Mouse (Mus musculus): ENCODE measurements at regions not wholly inside any gene's neighbourhood (a gene's known extent, or its start where the extent isn't known, plus 50 kb on each side); places are given as distances from the start of the nearest gene placed in this dataset.

DNA sequence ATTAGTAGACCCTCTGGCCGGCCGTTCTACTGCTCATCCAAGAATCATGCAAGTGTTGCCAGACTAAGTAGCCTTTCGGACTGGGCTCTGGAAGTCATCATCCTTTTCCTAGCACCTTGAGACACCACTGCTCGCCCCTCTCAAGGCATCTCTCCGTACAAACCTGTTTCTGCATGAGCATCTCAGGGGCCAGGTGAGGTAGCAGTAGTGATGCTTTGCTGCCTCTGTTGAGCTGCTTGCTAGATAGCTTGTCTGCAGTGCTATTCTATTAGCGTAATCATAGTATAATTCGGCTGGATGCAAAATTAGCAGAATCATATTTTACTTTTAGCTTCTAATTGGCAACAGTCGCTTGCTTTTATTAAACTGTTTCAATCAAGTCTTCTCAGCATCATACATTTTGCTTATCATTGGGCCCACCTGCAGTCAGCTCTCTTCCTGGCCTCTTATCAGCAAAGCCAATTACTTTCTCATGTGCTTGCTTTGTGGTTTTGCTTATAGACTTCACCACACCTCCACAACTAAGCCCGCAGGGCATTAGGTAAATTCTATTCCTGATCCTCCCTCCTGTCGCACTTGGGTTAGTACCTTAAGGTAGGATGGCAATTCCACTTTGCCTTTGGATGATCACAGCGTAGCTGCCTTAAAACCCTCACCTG, 621.1 kb upstream of the Fam92a start:
- TF ChIP-seq CEBPB (IDR thresholded peaks at IDR 0.05; ENCODE audit: insufficient read depth, poor library complexity, severe bottlenecking) (no peak), POLR2A (IDR thresholded peaks at IDR 0.05; ENCODE audit: insufficient read length, low read depth) (no peak), REST (IDR thresholded peaks at IDR 0.05; ENCODE audit: insufficient read depth, insufficient read length) (no peak), TCF3 (IDR thresholded peaks at IDR 0.05; ENCODE audit: insufficient read length, low read depth) (no peak), MAX (IDR thresholded peaks at IDR 0.05; ENCODE audit: low read depth) (no peak), MYOD1 (IDR thresholded peaks at IDR 0.05; ENCODE audit: control insufficient read depth in 1 of 3, insufficient read length in 2 of 3, low read depth in 2 of 3) (no peak), MYOG (IDR thresholded peaks at IDR 0.05; ENCODE audit: control insufficient read depth in 1 of 3, insufficient read depth in 1 of 3, insufficient read length in 2 of 3, low read depth in 2 of 3) (no peak), TCF12 (IDR thresholded peaks at IDR 0.05; ENCODE audit: insufficient read depth, poor library complexity, severe bottlenecking) (no peak), POLR2AphosphoS2 (IDR thresholded peaks at IDR 0.05; ENCODE audit: insufficient read length, low read depth) (no peak), USF1 (IDR thresholded peaks at IDR 0.05; ENCODE audit: low read depth) (no peak), E2F4 (IDR thresholded peaks at IDR 0.05; ENCODE audit: insufficient read depth) (no peak)
